Mouse (Mus musculus): ENCODE data around the gene Gm9573. TPM values are rescaled to one million over a fixed set of nuclear protein-coding genes. Genes with fewer than 3 reads are reported as not detected.

The Gm9573 gene
- polyA plus RNA-seq (2014; fragmentation: Nextera tagmentation; extraction: Ambion mirVana) = not detected in 2 replicates

GRCm38 (mm10) chr17:35626537-35626936, at the start of gene Gm9573:
Gene Gm9573, minus strand, starts transcription at chr17:35626637.
- WGBS = 87% methylated on average over 7 of the region's 7 CpGs
- Histone ChIP-seq H3K27ac (ENCODE audit: low read depth, low read length) (no peak within 1 kb of the TSS), H3K27me3 (ENCODE audit: control insufficient read depth, insufficient read depth, low read length) (no peaks in the 10 kb centered on the region), H3K4me1 (ENCODE audit: control insufficient read depth, insufficient read depth, low read length) (no peaks in the 10 kb centered on the region), H3K4me2 (no peak within 1 kb of the TSS), H3K36me3 (ENCODE audit: control insufficient read depth, insufficient read depth, low read length) (no peaks in the 10 kb centered on the region), H3K9me3 (ENCODE audit: control insufficient read depth, low read length) (no peaks in the 10 kb centered on the region), H3K9ac (ENCODE audit: low read length) (no peak within 1 kb of the TSS), H3K4me3 (ENCODE audit: low read depth, low read length) (no peak within 1 kb of the TSS)
- DNase-seq (ENCODE audit: low spot score, missing footprints) = no peak
- no peak for ATAC-seq (ENCODE audit: low FRiP score)

GRCm38 (mm10) chr17:35673416-35674035, 47.1 kb upstream of the Gm9573 start, which contains the start of gene Gtf2h4:
Gene Gtf2h4, minus strand, starts transcription at chr17:35673739.
- WGBS = 4% methylated on average over 23 of the region's 23 CpGs
- Histone ChIP-seq H3K4me1 (ENCODE audit: control insufficient read depth, insufficient read depth, low read length) (peaks cover 7% of the 10 kb centered on the region), H3K36me3 (ENCODE audit: control insufficient read depth, insufficient read depth, low read length) (no peaks in the 10 kb centered on the region), H3K27ac (ENCODE audit: low read depth, low read length) (no peak within 1 kb of the TSS), H3K4me3 (ENCODE audit: low read depth, low read length) (peak within 1 kb of the TSS; percentile 57), H3K9ac (ENCODE audit: low read length) (peak within 1 kb of the TSS; percentile 66), H3K4me2 (peak within 1 kb of the TSS; percentile 69), H3K9me3 (ENCODE audit: control insufficient read depth, low read length) (no peaks in the 10 kb centered on the region), H3K27me3 (ENCODE audit: control insufficient read depth, insufficient read depth, low read length) (no peaks in the 10 kb centered on the region)
- DNase-seq (ENCODE audit: low spot score, missing footprints) = peak; percentile 98
- peak; percentile 96 for ATAC-seq (ENCODE audit: low FRiP score)

GRCm38 (mm10) chr17:35672527-35672926, 46.1 kb upstream of the Gm9573 start:
- WGBS = 88% methylated on average over 6 of the region's 6 CpGs
- Histone ChIP-seq H3K9me3 (ENCODE audit: control insufficient read depth, low read length) (no peaks in the 10 kb centered on the region), H3K27ac (ENCODE audit: low read depth, low read length) (no peak overlapping the region), H3K36me3 (ENCODE audit: control insufficient read depth, insufficient read depth, low read length) (no peaks in the 10 kb centered on the region), H3K27me3 (ENCODE audit: control insufficient read depth, insufficient read depth, low read length) (no peaks in the 10 kb centered on the region), H3K4me1 (ENCODE audit: control insufficient read depth, insufficient read depth, low read length) (peaks cover 11% of the 10 kb centered on the region), H3K4me3 (ENCODE audit: low read depth, low read length) (no peak overlapping the region), H3K9ac (ENCODE audit: low read length) (no peak overlapping the region), H3K4me2 (no peak overlapping the region)
- DNase-seq (ENCODE audit: low spot score, missing footprints) (no peak), ATAC-seq (ENCODE audit: low FRiP score) (no peak)

- H3K4me3 ChIP-seq (ENCODE audit: low read depth, low read length) = no peak overlapping the region
- no peak overlapping the region for H3K4me2 ChIP-seq
- no peak for DNase-seq (ENCODE audit: low spot score, missing footprints)
- whole genome bisulfite sequencing = 89% methylated on average over 6 of the region's 6 CpGs
- H3K4me1 ChIP-seq (ENCODE audit: control insufficient read depth, insufficient read depth, low read length) = peaks cover 11% of the 10 kb centered on the region
- H3K27me3 ChIP-seq (ENCODE audit: control insufficient read depth, insufficient read depth, low read length) = no peaks in the 10 kb centered on the region
- H3K9me3 ChIP-seq (ENCODE audit: control insufficient read depth, low read length) = no peaks in the 10 kb centered on the region
- ATAC-seq (ENCODE audit: low FRiP score) = no peak
- H3K9ac ChIP-seq (ENCODE audit: low read length) = no peak overlapping the region
- no peaks in the 10 kb centered on the region for H3K36me3 ChIP-seq (ENCODE audit: control insufficient read depth, insufficient read depth, low read length)
- no peak overlapping the region for H3K27ac ChIP-seq (ENCODE audit: low read depth, low read length)
These were observed 45.4 kb upstream of the Gm9573 start for GRCm38 (mm10) chr17:35671846-35672245.

- no peak for DNase-seq (ENCODE audit: low spot score, missing footprints)
- Histone ChIP-seq H3K27me3 (ENCODE audit: control insufficient read depth, insufficient read depth, low read length) (no peaks in the 10 kb centered on the region), H3K4me3 (ENCODE audit: low read depth, low read length) (no peak overlapping the region), H3K27ac (ENCODE audit: low read depth, low read length) (no peak overlapping the region), H3K4me1 (ENCODE audit: control insufficient read depth, insufficient read depth, low read length) (peaks cover 16% of the 10 kb centered on the region), H3K36me3 (ENCODE audit: control insufficient read depth, insufficient read depth, low read length) (no peaks in the 10 kb centered on the region), H3K4me2 (no peak overlapping the region), H3K9me3 (ENCODE audit: control insufficient read depth, low read length) (no peaks in the 10 kb centered on the region), H3K9ac (ENCODE audit: low read length) (no peak overlapping the region)
- WGBS = 92% methylated on average over 9 of the region's 9 CpGs
- ATAC-seq (ENCODE audit: low FRiP score) = no peak
These were observed 43.3 kb upstream of the Gm9573 start for GRCm38 (mm10) chr17:35669731-35670130.

- Histone ChIP-seq H3K27me3 (ENCODE audit: control insufficient read depth, insufficient read depth, low read length) (no peaks in the 10 kb centered on the region), H3K4me3 (ENCODE audit: low read depth, low read length) (peak within 1 kb of the TSS; percentile 67), H3K27ac (ENCODE audit: low read depth, low read length) (peak within 1 kb of the TSS; percentile 82), H3K4me2 (peak within 1 kb of the TSS; percentile 95), H3K9ac (ENCODE audit: low read length) (peak within 1 kb of the TSS; percentile 84), H3K9me3 (ENCODE audit: control insufficient read depth, low read length) (no peaks in the 10 kb centered on the region), H3K36me3 (ENCODE audit: control insufficient read depth, insufficient read depth, low read length) (peaks cover 3% of the 10 kb centered on the region), H3K4me1 (ENCODE audit: control insufficient read depth, insufficient read depth, low read length) (peaks cover 9% of the 10 kb centered on the region)
- WGBS = under 1% methylated on average over 61 of the region's 61 CpGs
- ATAC-seq (ENCODE audit: low FRiP score) = peak; percentile 91
- peak; percentile 100 for DNase-seq (ENCODE audit: low spot score, missing footprints)
These were observed 41.1 kb upstream of the Gm9573 start, which contains the start of gene Vars2 for GRCm38 (mm10) chr17:35667334-35668065. Gene Vars2, minus strand, starts transcription at chr17:35667592.

GRCm38 (mm10) chr17:35666851-35667256, 40.4 kb upstream of the Gm9573 start:
- no peak for DNase-seq (ENCODE audit: low spot score, missing footprints)
- WGBS = 5% methylated on average over 13 of the region's 13 CpGs

GRCm38 (mm10) chr17:35665957-35666515, 39.6 kb upstream of the Gm9573 start:
- Histone ChIP-seq H3K9me3 (ENCODE audit: control insufficient read depth, low read length) (no peaks in the 10 kb centered on the region), H3K36me3 (ENCODE audit: control insufficient read depth, insufficient read depth, low read length) (peaks cover 3% of the 10 kb centered on the region), H3K4me3 (ENCODE audit: low read depth, low read length) (no peak overlapping the region), H3K9ac (ENCODE audit: low read length) (no peak overlapping the region), H3K27me3 (ENCODE audit: control insufficient read depth, insufficient read depth, low read length) (no peaks in the 10 kb centered on the region), H3K27ac (ENCODE audit: low read depth, low read length) (no peak overlapping the region), H3K4me1 (ENCODE audit: control insufficient read depth, insufficient read depth, low read length) (peaks cover 9% of the 10 kb centered on the region), H3K4me2 (peak overlapping the region; percentile 95; the same call in 1 of the 2 replicates)
- DNase-seq (ENCODE audit: low spot score, missing footprints) (no peak), ATAC-seq (ENCODE audit: low FRiP score) (no peak)
- 85% methylated on average over 17 of the region's 17 CpGs for WGBS

More at GRCm38 (mm10) chr17:35666851-35667256, 40.4 kb upstream of the Gm9573 start:
- peak overlapping the region; percentile 67 for H3K4me3 ChIP-seq (ENCODE audit: low read depth, low read length)
- peak overlapping the region; percentile 84 for H3K9ac ChIP-seq (ENCODE audit: low read length)
- no peak; the same call in none of the 2 replicates for ATAC-seq (ENCODE audit: low FRiP score)
- peaks cover 3% of the 10 kb centered on the region for H3K36me3 ChIP-seq (ENCODE audit: control insufficient read depth, insufficient read depth, low read length)
- H3K4me1 ChIP-seq (ENCODE audit: control insufficient read depth, insufficient read depth, low read length) = peaks cover 9% of the 10 kb centered on the region
- peak overlapping the region; percentile 95 for H3K4me2 ChIP-seq
- peak overlapping the region; percentile 82 for H3K27ac ChIP-seq (ENCODE audit: low read depth, low read length)
- no peaks in the 10 kb centered on the region for H3K9me3 ChIP-seq (ENCODE audit: control insufficient read depth, low read length)
- H3K27me3 ChIP-seq (ENCODE audit: control insufficient read depth, insufficient read depth, low read length) = no peaks in the 10 kb centered on the region

GRCm38 (mm10) chr17:35653086-35653485, 26.6 kb upstream of the Gm9573 start:
- ATAC-seq (ENCODE audit: low FRiP score) = no peak
- no peak overlapping the region for H3K27ac ChIP-seq (ENCODE audit: low read depth, low read length)

More at GRCm38 (mm10) chr17:35653086-35653485, 26.6 kb upstream of the Gm9573 start:
- H3K36me3 ChIP-seq (ENCODE audit: control insufficient read depth, insufficient read depth, low read length) = peaks cover 3% of the 10 kb centered on the region
- no peak overlapping the region for H3K4me3 ChIP-seq (ENCODE audit: low read depth, low read length)
- H3K9ac ChIP-seq (ENCODE audit: low read length) = no peak overlapping the region
- no peaks in the 10 kb centered on the region for H3K27me3 ChIP-seq (ENCODE audit: control insufficient read depth, insufficient read depth, low read length)
- H3K9me3 ChIP-seq (ENCODE audit: control insufficient read depth, low read length) = no peaks in the 10 kb centered on the region
- DNase-seq (ENCODE audit: low spot score, missing footprints) = no peak
- H3K4me2 ChIP-seq = no peak overlapping the region
- WGBS = 77% methylated on average over 2 of the region's 2 CpGs
- H3K4me1 ChIP-seq (ENCODE audit: control insufficient read depth, insufficient read depth, low read length) = no peaks in the 10 kb centered on the region
